Mouse (Mus musculus) limb, embryonic 11.5 days (tissue): Measurements from ENCODE around the gene Osgin1. TPM values are rescaled to one million over a fixed set of nuclear protein-coding genes. Genes with fewer than 3 reads are reported as not detected.

ENCODE experiments used
- ATAC-seq: fragments of 200-750 bp; cut with Nextera tagmentation; 2 replicates; pipeline ENCODE4 v1.8.0; 2017; ENCODE audit warnings: low read depth; ENCODE audit not compliant: insufficient number of reproducible peaks, low FRiP score, low TSS enrichment
- DNase-seq: peaks from one replicate; pipeline ENCODE4 v3.0.0-alpha.2; 2015; ENCODE audit warnings: low spot score
- H3K27ac ChIP-seq: fragments of 300-500 bp; sonication (generic); replicated peaks from 2 replicates; pipeline ENCODE4 v1.5.1; 2014; ENCODE audit warnings: low read depth, mild to moderate bottlenecking, low read length
- H3K27me3 ChIP-seq: fragments of 300-500 bp; sonication (generic); 2 replicates; pipeline ENCODE4 v1.6.1; 2014; ENCODE audit warnings: mild to moderate bottlenecking, low read length, mixed read lengths; ENCODE audit not compliant: control insufficient read depth, insufficient read depth
- H3K36me3 ChIP-seq: fragments of 300-500 bp; sonication (generic); 2 replicates; pipeline ENCODE4 v1.6.1; 2014; ENCODE audit warnings: mild to moderate bottlenecking, low read length, moderate library complexity, mixed read lengths; ENCODE audit not compliant: control insufficient read depth, insufficient read depth
- H3K4me1 ChIP-seq: fragments of 300-500 bp; sonication (generic); 2 replicates; pipeline ENCODE4 v1.6.1; 2014; ENCODE audit warnings: low read length, mixed read lengths; ENCODE audit not compliant: control insufficient read depth, insufficient read depth
- H3K4me2 ChIP-seq: fragments of 300-500 bp; sonication (generic); 2 replicates; pipeline ENCODE4 v1.6.1; 2014; ENCODE audit warnings: low read depth, mild to moderate bottlenecking, moderate library complexity; ENCODE audit not compliant: severe bottlenecking
- H3K4me3 ChIP-seq: fragments of 300-500 bp; sonication (generic); 2 replicates; pipeline ENCODE4 v1.5.1; 2014; ENCODE audit warnings: low read depth, low read length
- H3K9ac ChIP-seq: fragments of 300-500 bp; sonication (generic); 2 replicates; pipeline ENCODE4 v1.6.1; 2014; ENCODE audit warnings: mild to moderate bottlenecking, low read length
- H3K9me3 ChIP-seq: fragments of 300-500 bp; sonication (generic); 2 replicates; pipeline ENCODE4 v1.6.1; 2016; ENCODE audit warnings: low read length; ENCODE audit not compliant: control insufficient read depth
- WGBS: fragments of 180-500 bp; shearing (Covaris S2); extraction: QIAGEN DNeasy Blood & Tissue Kit; methylation state at CpG from one replicate; pipeline ENCODE4 v1.1.7; 2014; 5-methylcytosine and 5-hydroxymethylcytosine counted together
- polyA plus RNA-seq: library from polyadenylated mRNA; unstranded; fragments of >200 nt; fragmentation: Nextera tagmentation; extraction: Ambion mirVana; gene quantifications from 2 replicates; pipeline ENCODE4 v1.2.1, GENCODE M21; 2014

The Osgin1 gene
- polyA plus RNA-seq, 1 experiment from 2014 or later = 0.37 TPM

- H3K9ac ChIP-seq = no peak overlapping the region
- 86% methylated on average over 6 of the region's 6 CpGs for WGBS
- no peaks in the 10 kb centered on the region for H3K36me3 ChIP-seq
Observed at GRCm38 (mm10) chr8:119434569-119434968, 645 bp downstream of the Osgin1 start.

GRCm38 (mm10) chr8:119435527-119435926 lies 1.6 kb downstream of the Osgin1 start:
- H3K27me3 ChIP-seq = no peaks in the 10 kb centered on the region
- 80% methylated on average over 7 of the region's 7 CpGs for WGBS

More at GRCm38 (mm10) chr8:119434569-119434968, 645 bp downstream of the Osgin1 start:
- Histone ChIP-seq H3K4me1 (peaks cover 6% of the 10 kb centered on the region; the same call in 1 of the 2 replicates), H3K9me3 (no peaks in the 10 kb centered on the region), H3K27me3 (no peaks in the 10 kb centered on the region), H3K4me2 (no peak overlapping the region), H3K4me3 (no peak overlapping the region), H3K27ac (no peak overlapping the region)
- DNase-seq (no peak), ATAC-seq (no peak)

GRCm38 (mm10) chr8:119436331-119436730 lies 2.4 kb downstream of the Osgin1 start:
- no peak for DNase-seq
- Histone ChIP-seq H3K27me3 (no peaks in the 10 kb centered on the region), H3K36me3 (no peaks in the 10 kb centered on the region), H3K4me1 (peaks cover 13% of the 10 kb centered on the region; the same call in 1 of the 2 replicates), H3K9me3 (no peaks in the 10 kb centered on the region), H3K27ac (no peak overlapping the region), H3K4me3 (no peak overlapping the region), H3K4me2 (no peak overlapping the region), H3K9ac (no peak overlapping the region)
- ATAC-seq = no peak
- WGBS = 85% methylated on average over 10 of the region's 10 CpGs

More at GRCm38 (mm10) chr8:119435527-119435926, 1.6 kb downstream of the Osgin1 start:
- no peak for DNase-seq
- peaks cover 10% of the 10 kb centered on the region; the same call in 1 of the 2 replicates for H3K4me1 ChIP-seq
- no peak overlapping the region for H3K4me2 ChIP-seq
- H3K9me3 ChIP-seq = no peaks in the 10 kb centered on the region
- H3K4me3 ChIP-seq = no peak overlapping the region
- no peak overlapping the region for H3K27ac ChIP-seq
- no peak overlapping the region for H3K9ac ChIP-seq
- ATAC-seq = no peak
- no peaks in the 10 kb centered on the region for H3K36me3 ChIP-seq

- Histone ChIP-seq H3K4me2 (no peak overlapping the region), H3K4me1 (peaks cover 13% of the 10 kb centered on the region; the same call in 1 of the 2 replicates), H3K27me3 (no peaks in the 10 kb centered on the region), H3K27ac (no peak overlapping the region), H3K36me3 (no peaks in the 10 kb centered on the region), H3K4me3 (no peak overlapping the region), H3K9ac (no peak overlapping the region), H3K9me3 (no peaks in the 10 kb centered on the region)
- DNase-seq = no peak
- 17% methylated on average over 9 of the region's 9 CpGs for WGBS
- ATAC-seq = no peak
Observed at GRCm38 (mm10) chr8:119436933-119437332, 3.0 kb downstream of the Osgin1 start.

DNA sequence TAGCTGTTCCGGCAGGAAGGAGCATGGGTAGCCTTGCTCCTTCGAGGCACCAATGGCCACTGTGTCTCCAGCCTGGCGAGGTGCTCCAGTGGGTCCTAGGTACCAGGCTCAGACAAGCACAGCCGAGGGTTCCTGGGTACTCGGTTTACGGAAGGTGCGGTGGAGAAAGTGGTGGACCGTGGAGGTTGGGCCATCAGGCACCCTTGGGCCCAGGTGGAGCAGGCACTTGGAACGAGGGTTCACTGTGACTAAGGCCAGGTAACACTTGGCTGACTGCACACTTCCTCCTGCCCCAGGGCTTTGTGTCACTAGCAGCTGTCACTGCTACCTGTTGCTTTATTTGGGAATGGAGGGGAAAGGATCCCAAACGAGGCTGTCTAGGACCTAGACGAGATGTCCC lies 3.6 kb downstream of the Osgin1 start:
- Histone ChIP-seq H3K27me3 (no peaks in the 10 kb centered on the region), H3K9ac (no peak overlapping the region), H3K9me3 (no peaks in the 10 kb centered on the region), H3K4me2 (no peak overlapping the region; the same call in 1 of the 2 replicates), H3K4me1 (peaks cover 13% of the 10 kb centered on the region; the same call in 1 of the 2 replicates), H3K4me3 (no peak overlapping the region), H3K36me3 (no peaks in the 10 kb centered on the region), H3K27ac (no peak overlapping the region)
- DNase-seq = no peak
- WGBS = 71% methylated on average over 11 of the region's 11 CpGs
- ATAC-seq = no peak

- peaks cover 13% of the 10 kb centered on the region; the same call in 1 of the 2 replicates for H3K4me1 ChIP-seq
- no peak overlapping the region for H3K4me3 ChIP-seq
- DNase-seq = no peak
- WGBS = 84% methylated on average over 6 of the region's 6 CpGs
- no peaks in the 10 kb centered on the region for H3K27me3 ChIP-seq
- H3K9me3 ChIP-seq = no peaks in the 10 kb centered on the region
- ATAC-seq = no peak
- H3K27ac ChIP-seq = no peak overlapping the region
- no peaks in the 10 kb centered on the region for H3K36me3 ChIP-seq
- no peak overlapping the region for H3K4me2 ChIP-seq
- H3K9ac ChIP-seq = no peak overlapping the region
Observed at GRCm38 (mm10) chr8:119438876-119439275, 5.0 kb downstream of the Osgin1 start.

- Histone ChIP-seq H3K4me2 (no peak overlapping the region), H3K4me1 (peaks cover 13% of the 10 kb centered on the region; the same call in 1 of the 2 replicates), H3K9ac (no peak overlapping the region), H3K27me3 (no peaks in the 10 kb centered on the region), H3K36me3 (no peaks in the 10 kb centered on the region), H3K27ac (no peak overlapping the region), H3K9me3 (no peaks in the 10 kb centered on the region), H3K4me3 (no peak overlapping the region)
- ATAC-seq (no peak), DNase-seq (no peak)
- WGBS = 84% methylated on average over 2 of the region's 2 CpGs
Observed at GRCm38 (mm10) chr8:119439424-119439823, 5.5 kb downstream of the Osgin1 start.

- no peak overlapping the region for H3K27ac ChIP-seq
- H3K27me3 ChIP-seq = no peaks in the 10 kb centered on the region
- ATAC-seq (no peak), DNase-seq (no peak)
- WGBS = 74% methylated on average over 7 of the region's 7 CpGs
- H3K4me3 ChIP-seq = no peak overlapping the region
- no peak overlapping the region for H3K4me2 ChIP-seq
- H3K9ac ChIP-seq = no peak overlapping the region
- no peaks in the 10 kb centered on the region for H3K36me3 ChIP-seq
- no peaks in the 10 kb centered on the region for H3K9me3 ChIP-seq
- H3K4me1 ChIP-seq = peaks cover 13% of the 10 kb centered on the region; the same call in 1 of the 2 replicates
Observed at GRCm38 (mm10) chr8:119439893-119440249, 5.9 kb downstream of the Osgin1 start.
